Mouse (Mus musculus): ENCODE data around the gene Rabggtb. TPM values are rescaled to one million over a fixed set of nuclear protein-coding genes. Genes with fewer than 3 reads are reported as not detected.
"Not testable (repeated sequence)": the region's sequence is repeated elsewhere in the genome, so short reads cannot be mapped to it uniquely, and the experiment has no call there.

Rabggtb gene
- polyA plus RNA-seq, 1 experiment = 40.6 TPM

- no peak for DNase-seq (ENCODE audit: low read depth)
Observed at GRCm38 (mm10) chr3:153864636-153865429, 48.0 kb downstream of the Rabggtb start.

GRCm38 (mm10) chr3:153863816-153864215 lies 49.0 kb downstream of the Rabggtb start:
- no peak for DNase-seq (ENCODE audit: low read depth)

- DNase-seq (ENCODE audit: low read depth) = not testable (repeated sequence)
Observed at GRCm38 (mm10) chr3:153860392-153860791, 52.4 kb downstream of the Rabggtb start.

GRCm38 (mm10) chr3:153858350-153859001 lies 54.3 kb downstream of the Rabggtb start:
- no peak for DNase-seq (ENCODE audit: low read depth)

Other genes with a start within 250 kb of the Rabggtb start
- gene St6galnac3, start 187.8 kb downstream of the Rabggtb start, polyA plus RNA-seq (2012; rRNA removed) = 1.4 and 2.3 TPM in 2 replicates
- 0.20 and 0.52 TPM in 2 replicates for gene Asb17, start 68.8 kb downstream of the Rabggtb start, polyA plus RNA-seq (2012; rRNA removed)
- gene Msh4, start 6.9 kb downstream of the Rabggtb start, polyA plus RNA-seq (2012; rRNA removed) = 0.09 TPM in 1 of 2 replicates, not detected in the other
- gene Acadm, start 31.6 kb upstream of the Rabggtb start, polyA plus RNA-seq (2012; rRNA removed) = 98.2 and 101 TPM in 2 replicates
- 0.03 and 0.07 TPM in 2 replicates for gene Slc44a5, start 60.4 kb upstream of the Rabggtb start, polyA plus RNA-seq (2012; rRNA removed)